Mouse (Mus musculus) heart, adult 2 months (tissue): ENCODE data around the gene Sftpd.

ENCODE experiments used
- CTCF ChIP-seq: fragments of 200-600 bp; IDR thresholded peaks from 2 replicates; pipeline ENCODE4 v1.8.1; 2022; ENCODE audit warnings: antibody characterized with exemption, mild to moderate bottlenecking, moderate library complexity
- EP300 ChIP-seq: fragments of 200-500 bp; IDR thresholded peaks from 2 replicates; pipeline ENCODE4 v1.6.1; 2011; ENCODE audit warnings: low read depth, low read length, control low read depth; ENCODE audit not compliant: insufficient read depth
- POLR2A ChIP-seq: fragments of 200-500 bp; IDR thresholded peaks from 2 replicates; pipeline ENCODE4 v1.6.1; 2011; ENCODE audit warnings: mild to moderate bottlenecking, low read depth, low read length, control low read depth; ENCODE audit not compliant: insufficient read depth

DNA sequence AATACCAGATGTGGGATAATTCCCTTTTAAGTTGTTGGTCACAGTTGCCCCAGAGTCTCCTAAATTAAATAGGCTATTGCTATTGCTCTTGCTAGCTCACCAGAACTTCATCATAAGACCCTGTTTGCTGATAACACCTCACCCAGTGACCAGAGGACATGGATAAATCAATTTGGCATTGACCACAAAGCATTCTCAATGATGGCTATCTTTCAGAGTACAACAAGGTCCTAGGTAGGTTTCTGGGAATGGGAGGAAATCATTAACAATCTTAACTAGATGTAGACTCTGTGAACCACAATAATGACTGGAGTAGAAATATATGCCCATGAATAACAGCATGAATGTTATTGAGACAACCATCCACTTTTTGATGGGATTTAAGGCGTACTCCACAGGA is 44.3 kb downstream of the Sftpd start:
- TF ChIP-seq POLR2A (no peak), EP300 (no peak), CTCF (no peak)
